Mouse (Mus musculus) MEL (cell line): ENCODE measurements at regions not wholly inside any gene's neighbourhood (a gene's known extent, or its start where the extent isn't known, plus 50 kb on each side); places are given as distances from the start of the nearest gene placed in this dataset.

ENCODE experiments used
- DNase-seq: peaks from one replicate; pipeline ENCODE4 v3.0.0; 2011; ENCODE audit warnings: low read depth, low spot score
- H3K27ac ChIP-seq: 2 replicates; pipeline ENCODE4 v1.5.1; 2012; ENCODE audit warnings: low read depth, mild to moderate bottlenecking, control low read depth, low read length, moderate library complexity; ENCODE audit not compliant: control insufficient read depth
- H3K27me3 ChIP-seq, 2 experiments: fragments of 150-350 bp in 1 of 2; sonication (generic) in 1 of 2; 2 replicates each; pipeline ENCODE4 v1.6.1; 2012; ENCODE audit warnings: low read length in 2 of 2, mild to moderate bottlenecking in 2 of 2, improper control_type of control experiment in 1 of 2, moderate library complexity in 1 of 2; ENCODE audit not compliant: insufficient read depth in 2 of 2, control insufficient read depth in 1 of 2
- H3K36me3 ChIP-seq, 2 experiments: 2 replicates each; pipeline ENCODE4 v1.6.1; 2012 to 2014; ENCODE audit warnings: low read length in 2 of 2, improper control_type of control experiment in 1 of 2, inconsistent platforms in 1 of 2, mild to moderate bottlenecking in 1 of 2; ENCODE audit not compliant: insufficient read depth in 2 of 2, control insufficient read depth in 1 of 2
- H3K4me1 ChIP-seq, 2 experiments: fragments of 150-350 bp in 1 of 2; sonication (generic) in 1 of 2; 2 replicates each; pipeline ENCODE4 v1.6.1; 2012; ENCODE audit warnings: low read length in 2 of 2, improper control_type of control experiment in 1 of 2, mild to moderate bottlenecking in 1 of 2; ENCODE audit not compliant: insufficient read depth in 2 of 2, control insufficient read depth in 1 of 2
- H3K4me3 ChIP-seq, 2 experiments: fragments of 150-350 bp in 1 of 2; sonication (generic) in 1 of 2; 2 replicates each; pipeline ENCODE4 v1.5.1; 2012; ENCODE audit warnings: low read depth in 2 of 2, low read length in 2 of 2, mild to moderate bottlenecking in 2 of 2, moderate library complexity in 2 of 2, control low read depth in 1 of 2, improper control_type of control experiment in 1 of 2; ENCODE audit not compliant: control insufficient read depth in 1 of 2, insufficient read depth in 1 of 2
- H3K79me2 ChIP-seq: 2 replicates; pipeline ENCODE4 v1.6.1; 2012; ENCODE audit warnings: mild to moderate bottlenecking, low read length, moderate library complexity; ENCODE audit not compliant: control insufficient read depth, poor library complexity, insufficient read depth
- H3K9ac ChIP-seq: 2 replicates; pipeline ENCODE4 v1.6.1; 2012; ENCODE audit warnings: low read depth, mild to moderate bottlenecking, control low read depth, low read length, moderate library complexity; ENCODE audit not compliant: control insufficient read depth, poor library complexity, severe bottlenecking
- H3K9me3 ChIP-seq: fragments of 150-350 bp; sonication (generic); replicated peaks from 2 replicates; pipeline ENCODE4 v1.6.1; 2012; ENCODE audit warnings: mild to moderate bottlenecking, low read length, improper control_type of control experiment, moderate library complexity; ENCODE audit not compliant: insufficient read depth
- ELF1 ChIP-seq: IDR thresholded peaks from 2 replicates; pipeline ENCODE4 v1.6.1; 2014; ENCODE audit warnings: low read depth, mild to moderate bottlenecking, inconsistent platforms, low read length, improper control_type of control experiment, moderate library complexity
- EP300 ChIP-seq, 2 experiments: IDR thresholded peaks; 2 replicates each; pipeline ENCODE4 v1.6.1; 2011; ENCODE audit warnings: improper control_type of control experiment in 2 of 2, low read length in 2 of 2, low read depth in 1 of 2, mild to moderate bottlenecking in 1 of 2
- JUND ChIP-seq: IDR thresholded peaks from 2 replicates; pipeline ENCODE4 v1.6.1; 2011; ENCODE audit warnings: low read depth, mild to moderate bottlenecking, improper control_type of control experiment, low read length
- KAT2A ChIP-seq: conservative IDR thresholded peaks from 2 replicates; pipeline ENCODE4 v1.6.1; 2012; ENCODE audit warnings: low read depth, low read length, improper control_type of control experiment, inconsistent platforms
- MAFK ChIP-seq: IDR thresholded peaks from 2 replicates; pipeline ENCODE4 v1.6.1; 2011; ENCODE audit warnings: low read depth, mild to moderate bottlenecking, low read length, improper control_type of control experiment, borderline replicate concordance
- MAX ChIP-seq: IDR thresholded peaks from 2 replicates; pipeline ENCODE4 v1.6.1; 2011; ENCODE audit warnings: low read length, improper control_type of control experiment
- MAZ ChIP-seq: IDR thresholded peaks from 2 replicates; pipeline ENCODE4 v1.6.1; 2012; ENCODE audit warnings: low read depth, mild to moderate bottlenecking, inconsistent platforms, low read length, improper control_type of control experiment
- MEF2A ChIP-seq: IDR thresholded peaks from 2 replicates; pipeline ENCODE4 v1.6.1; 2014; ENCODE audit warnings: low read depth, mild to moderate bottlenecking, inconsistent platforms, low read length, improper control_type of control experiment; ENCODE audit not compliant: poor library complexity, insufficient replicate concordance, severe bottlenecking; ENCODE audit errors: extremely low read depth
- MYC ChIP-seq: IDR thresholded peaks from 2 replicates; pipeline ENCODE4 v1.6.1; 2011; ENCODE audit warnings: low read depth, mild to moderate bottlenecking, low read length, improper control_type of control experiment, moderate library complexity
- POLR2A ChIP-seq, 2 experiments: IDR thresholded peaks; 2 replicates each; pipeline ENCODE4 v1.6.1; 2011 to 2012; ENCODE audit warnings: low read length in 2 of 2, mild to moderate bottlenecking in 2 of 2, control low read depth in 1 of 2, improper control_type of control experiment in 1 of 2, low read depth in 1 of 2, moderate library complexity in 1 of 2; ENCODE audit not compliant: control insufficient read depth in 1 of 2, insufficient read depth in 1 of 2, poor library complexity in 1 of 2
- POLR2AphosphoS2 ChIP-seq: IDR thresholded peaks from 2 replicates; pipeline ENCODE4 v1.6.1; 2011; ENCODE audit warnings: low read length, improper control_type of control experiment
- POLR2AphosphoS5 ChIP-seq: IDR thresholded peaks from 2 replicates; pipeline ENCODE4 v1.6.1; 2012; ENCODE audit warnings: low read depth, borderline replicate concordance, mild to moderate bottlenecking, inconsistent platforms, low read length, moderate library complexity, mixed read lengths
- RAD21 ChIP-seq: IDR thresholded peaks from 2 replicates; pipeline ENCODE4 v1.6.1; 2011; ENCODE audit warnings: mild to moderate bottlenecking, low read depth, low read length, improper control_type of control experiment
- RCOR1 ChIP-seq: IDR thresholded peaks from 2 replicates; pipeline ENCODE4 v1.6.1; 2012; ENCODE audit warnings: low read depth, mild to moderate bottlenecking, inconsistent platforms, low read length, improper control_type of control experiment
- SMC3 ChIP-seq: IDR thresholded peaks from 2 replicates; pipeline ENCODE4 v1.6.1; 2011; ENCODE audit warnings: low read depth, low read length, improper control_type of control experiment
- UBTF ChIP-seq: IDR thresholded peaks from 2 replicates; pipeline ENCODE4 v1.6.1; 2012; ENCODE audit warnings: low read depth, mild to moderate bottlenecking, inconsistent platforms, low read length, improper control_type of control experiment, moderate library complexity, borderline replicate concordance; ENCODE audit not compliant: insufficient read depth
- USF1 ChIP-seq: IDR thresholded peaks from 2 replicates; pipeline ENCODE4 v1.6.1; 2014; ENCODE audit warnings: low read depth, mild to moderate bottlenecking, inconsistent platforms, low read length, improper control_type of control experiment, moderate library complexity
- ZKSCAN1 ChIP-seq: IDR thresholded peaks from 2 replicates; pipeline ENCODE4 v1.6.1; 2012; ENCODE audit warnings: low read depth, mild to moderate bottlenecking, inconsistent platforms, low read length, improper control_type of control experiment, moderate library complexity
- ZMIZ1 ChIP-seq: IDR thresholded peaks from 2 replicates; pipeline ENCODE4 v1.6.1; 2012; ENCODE audit warnings: low read depth, mild to moderate bottlenecking, inconsistent platforms, low read length, improper control_type of control experiment, moderate library complexity
- ZNF384 ChIP-seq: IDR thresholded peaks from 2 replicates; pipeline ENCODE4 v1.6.1; 2012; ENCODE audit warnings: low read depth, mild to moderate bottlenecking, inconsistent platforms, low read length, improper control_type of control experiment

GRCm38 (mm10) chrX:11523791-11524190 is 196.2 kb downstream of the H2al1j start:
- Histone ChIP-seq H3K4me1 (no peaks in the 10 kb centered on the region), H3K79me2 (no peaks in the 10 kb centered on the region), H3K36me3 (no peaks in the 10 kb centered on the region), H3K9ac (no peak overlapping the region), H3K4me3 (no peak overlapping the region), H3K9me3 (no peaks in the 10 kb centered on the region), H3K27me3 (no peaks in the 10 kb centered on the region; a peak in 1 of 4 replicates), H3K27ac (no peak overlapping the region)
- no peak for TF ChIP-seq POLR2A (IDR thresholded peaks at IDR 0.05; ENCODE audit: control insufficient read depth in 1 of 2, insufficient read depth in 1 of 2, low read depth in 1 of 2, low read length in 2 of 2, poor library complexity in 1 of 2)
- no peak for TF ChIP-seq MYC
- no peak for TF ChIP-seq RCOR1
- no peak for TF ChIP-seq SMC3
- TF ChIP-seq MAFK: no peak
- TF ChIP-seq POLR2AphosphoS2: no peak
- TF ChIP-seq ZMIZ1: no peak
- no peak for TF ChIP-seq RAD21
- no peak for TF ChIP-seq JUND
- no peak for TF ChIP-seq USF1
- TF ChIP-seq ELF1: no peak
- no peak for TF ChIP-seq POLR2AphosphoS5
- no peak for TF ChIP-seq KAT2A
- TF ChIP-seq MAZ: no peak
- TF ChIP-seq ZKSCAN1: no peak
- no peak for TF ChIP-seq MEF2A
- no peak for TF ChIP-seq MAX
- TF ChIP-seq ZNF384: no peak
- TF ChIP-seq UBTF: no peak
- no peak for TF ChIP-seq EP300 (IDR thresholded peaks at IDR 0.05; ENCODE audit: low read depth in 1 of 2, low read length in 2 of 2)
- DNase-seq: no peak

DNA sequence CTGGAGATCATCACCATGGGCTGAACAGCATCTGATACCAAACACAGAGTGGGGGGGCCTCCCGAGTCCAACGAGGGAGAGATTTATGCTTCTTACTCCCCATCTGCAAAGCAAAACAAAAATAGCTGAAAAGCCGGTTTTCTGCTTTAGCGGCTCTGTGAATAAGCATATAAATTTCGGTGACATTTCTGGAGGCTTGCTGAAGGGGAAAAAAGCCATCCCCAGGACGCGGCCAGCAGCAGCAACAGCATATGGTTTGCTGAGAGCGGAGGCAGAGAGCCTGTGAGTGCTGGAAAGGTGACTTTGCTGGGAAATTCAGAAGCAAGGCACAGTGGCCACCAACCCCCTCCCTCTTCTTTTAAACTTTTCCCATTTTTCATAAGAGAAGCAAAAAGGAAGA is 197.7 kb downstream of the H2al1j start:
- Histone ChIP-seq H3K79me2 (no peaks in the 10 kb centered on the region), H3K4me3 (no peak overlapping the region), H3K9ac (no peak overlapping the region), H3K4me1 (no peaks in the 10 kb centered on the region), H3K27me3 (no peaks in the 10 kb centered on the region; a peak in 1 of 4 replicates), H3K36me3 (no peaks in the 10 kb centered on the region), H3K9me3 (no peaks in the 10 kb centered on the region), H3K27ac (no peak overlapping the region)
- no peak for TF ChIP-seq MAFK
- DNase-seq: no peak
